Mouse (Mus musculus) MEL (cell line): ENCODE results near the gene Gpr146.

Source experiments
- CHD2 ChIP-seq: IDR thresholded peaks from 2 replicates; pipeline ENCODE4 v1.6.1; 2011; ENCODE audit warnings: low read length, improper control_type of control experiment
- CTCF ChIP-seq, 3 experiments: IDR thresholded peaks in 2 of 3; conservative IDR thresholded peaks in 1 of 3; 2 replicates each; pipeline ENCODE4 v1.5.1; 2011 to 2012; ENCODE audit warnings: low read length in 3 of 3, low read depth in 2 of 3, mild to moderate bottlenecking in 2 of 3, improper control_type of control experiment in 1 of 3, inconsistent platforms in 1 of 3, mixed read lengths in 1 of 3, moderate library complexity in 1 of 3; ENCODE audit not compliant: control insufficient read depth in 1 of 3, insufficient read depth in 1 of 3, poor library complexity in 1 of 3, severe bottlenecking in 1 of 3
- EP300 ChIP-seq, 2 experiments: IDR thresholded peaks; 2 replicates each; pipeline ENCODE4 v1.6.1; 2011; ENCODE audit warnings: improper control_type of control experiment in 2 of 2, low read length in 2 of 2, low read depth in 1 of 2, mild to moderate bottlenecking in 1 of 2
- POLR2A ChIP-seq, 2 experiments: IDR thresholded peaks; 2 replicates each; pipeline ENCODE4 v1.6.1; 2011 to 2012; ENCODE audit warnings: low read length in 2 of 2, mild to moderate bottlenecking in 2 of 2, control low read depth in 1 of 2, improper control_type of control experiment in 1 of 2, low read depth in 1 of 2, moderate library complexity in 1 of 2; ENCODE audit not compliant: control insufficient read depth in 1 of 2, insufficient read depth in 1 of 2, poor library complexity in 1 of 2
- POLR2AphosphoS5 ChIP-seq: IDR thresholded peaks from 2 replicates; pipeline ENCODE4 v1.6.1; 2012; ENCODE audit warnings: low read depth, borderline replicate concordance, mild to moderate bottlenecking, inconsistent platforms, low read length, moderate library complexity, mixed read lengths
- SIN3A ChIP-seq: IDR thresholded peaks from 2 replicates; pipeline ENCODE4 v1.6.1; 2012; ENCODE audit warnings: low read length, improper control_type of control experiment, inconsistent platforms
- SMC3 ChIP-seq: IDR thresholded peaks from 2 replicates; pipeline ENCODE4 v1.6.1; 2011; ENCODE audit warnings: low read depth, low read length, improper control_type of control experiment
- TCF12 ChIP-seq: IDR thresholded peaks from 2 replicates; pipeline ENCODE4 v1.6.1; 2014; ENCODE audit warnings: low read depth, mild to moderate bottlenecking, inconsistent platforms, low read length, improper control_type of control experiment, moderate library complexity
- USF1 ChIP-seq: IDR thresholded peaks from 2 replicates; pipeline ENCODE4 v1.6.1; 2014; ENCODE audit warnings: low read depth, mild to moderate bottlenecking, inconsistent platforms, low read length, improper control_type of control experiment, moderate library complexity

- no peak for TF ChIP-seq CTCF (IDR thresholded peaks at IDR 0.05 in 2 of 3, conservative IDR thresholded peaks at IDR 0.05 in 1 of 3; ENCODE audit: control insufficient read depth in 1 of 3, insufficient read depth in 1 of 3, low read depth in 2 of 3, low read length in 3 of 3, poor library complexity in 1 of 3, severe bottlenecking in 1 of 3)
- no peak for TF ChIP-seq CHD2
- TF ChIP-seq EP300 (IDR thresholded peaks at IDR 0.05; ENCODE audit: low read depth in 1 of 2, low read length in 2 of 2) = no peak
- no peak for TF ChIP-seq SMC3
- TF ChIP-seq TCF12 = no peak
- TF ChIP-seq POLR2AphosphoS5 = no peak
- TF ChIP-seq USF1 = no peak
- no peak for TF ChIP-seq SIN3A
- TF ChIP-seq POLR2A (IDR thresholded peaks at IDR 0.05; ENCODE audit: control insufficient read depth in 1 of 2, insufficient read depth in 1 of 2, low read depth in 1 of 2, low read length in 2 of 2, poor library complexity in 1 of 2) = no peak
Observed at GRCm38 (mm10) chr5:139379771-139380384, 2.4 kb downstream of the Gpr146 start.
